Mouse (Mus musculus): ENCODE results near the gene 1300017J02Rik.
"Not testable (repeated sequence)": the region's sequence is repeated elsewhere in the genome, so short reads cannot be mapped to it uniquely, and the experiment has no call there.

The 1300017J02Rik gene

DNA sequence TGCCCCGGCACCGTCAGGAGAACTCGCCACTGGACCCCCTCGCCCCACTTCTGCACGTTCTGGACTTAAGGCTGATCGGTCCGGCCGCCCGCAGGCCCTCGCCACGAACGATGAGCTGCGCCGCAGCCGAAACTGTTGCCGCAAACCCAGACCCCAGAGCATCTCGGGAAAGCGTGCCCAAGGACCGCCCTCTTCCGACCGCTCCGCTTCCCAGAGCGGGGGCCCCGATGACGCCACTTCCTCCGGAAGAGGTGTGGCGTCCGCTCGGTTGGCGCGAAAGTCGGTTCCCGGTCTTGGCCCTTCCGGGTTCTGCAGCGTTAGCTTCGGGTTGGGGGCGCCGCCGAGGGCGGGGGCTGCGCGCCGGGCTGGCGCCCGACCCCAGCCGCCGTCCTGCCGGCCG is at the start of gene 1300017J02Rik, which contains the start of gene Topbp1:
Gene 1300017J02Rik, minus strand, starts transcription at position 156 of the 400 bp plus-strand sequence.
Gene Topbp1, plus strand, starts transcription at position 289 of the 400 bp plus-strand sequence.
- peak; percentile 100 for ATAC-seq (ENCODE audit: low TSS enrichment)

DNA sequence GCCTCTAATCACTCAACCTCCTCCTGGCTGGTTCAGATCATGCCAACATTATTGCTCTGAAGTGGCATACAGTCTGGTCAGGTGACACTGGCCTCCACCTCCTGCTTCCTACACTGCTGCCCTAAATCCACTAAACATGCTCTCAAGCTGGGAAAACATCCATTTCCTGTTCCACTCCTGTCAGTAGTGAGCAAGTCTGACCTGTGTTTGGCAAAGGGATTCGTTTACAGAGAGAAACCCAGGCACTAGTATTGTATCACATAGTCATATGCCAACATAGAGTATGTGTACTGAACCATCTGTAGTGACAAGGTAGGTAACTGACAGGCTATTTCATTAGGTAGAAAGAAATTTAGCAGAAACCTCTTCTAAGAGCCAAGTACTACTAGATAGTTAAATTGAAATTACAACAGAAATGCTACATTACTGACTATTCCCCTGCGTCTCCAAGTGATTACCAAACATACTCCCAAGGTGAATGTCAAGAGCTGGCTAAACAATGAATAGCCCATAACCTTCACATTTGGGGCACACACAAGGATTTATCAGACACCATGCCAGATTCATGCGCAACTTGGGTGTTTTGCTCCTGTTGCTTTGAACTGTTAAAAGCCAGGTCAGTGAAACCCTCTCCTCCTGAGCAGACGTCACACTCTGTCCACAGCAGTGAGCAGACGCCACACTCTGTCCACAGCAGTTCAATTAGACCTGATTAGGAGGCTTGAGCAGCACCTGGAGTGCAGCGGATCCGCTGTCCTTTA is 48.8 kb upstream of the 1300017J02Rik start:
- ATAC-seq (ENCODE audit: low TSS enrichment) = not testable (repeated sequence)

DNA sequence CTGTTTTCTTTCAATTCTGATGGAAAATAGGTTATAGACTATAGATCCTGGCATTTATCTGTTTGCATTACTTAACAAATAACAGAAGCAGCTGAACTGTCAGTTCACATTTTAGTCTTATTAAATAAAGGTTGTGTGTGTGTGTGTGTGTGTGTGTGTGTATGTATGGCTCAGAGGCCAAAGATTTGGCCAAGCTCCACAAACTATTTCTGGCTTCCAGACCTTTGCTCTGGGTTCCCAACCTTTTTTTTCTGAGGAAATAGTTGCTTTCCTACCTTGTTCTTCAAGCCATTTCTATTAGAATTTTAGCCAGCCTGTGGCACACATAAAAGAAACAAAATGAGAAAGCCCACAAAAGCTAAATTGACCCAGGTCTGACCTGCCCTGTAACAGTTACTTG is 43.9 kb upstream of the 1300017J02Rik start:
- ATAC-seq (ENCODE audit: low TSS enrichment) = no peak

DNA sequence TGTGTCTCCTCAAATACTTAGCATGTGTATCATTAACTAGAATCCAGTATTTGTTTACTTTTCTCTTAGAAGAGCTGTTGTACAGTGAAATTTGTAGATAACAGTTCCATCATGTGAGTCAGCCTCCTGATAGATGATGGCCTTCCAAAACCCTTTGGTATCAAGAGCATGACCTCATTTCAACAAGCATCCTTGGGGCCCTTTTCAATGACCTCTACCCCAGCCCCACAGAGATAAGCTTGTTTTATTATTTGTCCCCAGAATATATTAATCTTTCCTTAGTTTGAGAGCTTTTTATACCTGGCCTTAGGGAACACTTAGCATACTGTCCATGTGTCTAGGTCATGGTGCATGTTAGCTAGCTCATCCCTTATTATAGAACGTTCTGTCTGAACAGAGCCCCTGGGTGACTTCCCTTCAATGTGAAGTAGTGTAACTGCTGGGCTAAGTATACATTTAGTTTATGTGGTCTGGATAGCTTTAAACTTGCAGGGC is 43.2 kb upstream of the 1300017J02Rik start:
- no peak for ATAC-seq (ENCODE audit: low TSS enrichment)

DNA sequence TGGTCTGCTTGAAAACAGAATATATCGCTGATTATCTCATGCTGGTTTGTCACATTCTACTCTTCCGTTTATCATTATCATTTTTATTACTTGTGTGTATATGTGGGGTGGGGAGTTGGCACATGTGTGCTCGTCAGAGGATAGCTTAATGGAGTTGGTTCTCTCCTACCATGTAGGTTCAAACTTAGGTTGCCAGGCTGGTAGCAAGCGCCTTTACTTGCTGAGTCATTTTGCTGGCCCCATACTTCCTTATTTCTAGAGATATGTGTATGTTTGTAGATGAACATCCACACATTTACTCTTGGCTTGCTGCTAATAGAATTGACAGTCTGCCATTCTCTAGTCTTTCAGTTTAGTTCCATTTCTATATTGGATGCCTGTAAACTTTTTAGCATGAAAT is 42.2 kb upstream of the 1300017J02Rik start:
- no peak for ATAC-seq (ENCODE audit: low TSS enrichment)

DNA sequence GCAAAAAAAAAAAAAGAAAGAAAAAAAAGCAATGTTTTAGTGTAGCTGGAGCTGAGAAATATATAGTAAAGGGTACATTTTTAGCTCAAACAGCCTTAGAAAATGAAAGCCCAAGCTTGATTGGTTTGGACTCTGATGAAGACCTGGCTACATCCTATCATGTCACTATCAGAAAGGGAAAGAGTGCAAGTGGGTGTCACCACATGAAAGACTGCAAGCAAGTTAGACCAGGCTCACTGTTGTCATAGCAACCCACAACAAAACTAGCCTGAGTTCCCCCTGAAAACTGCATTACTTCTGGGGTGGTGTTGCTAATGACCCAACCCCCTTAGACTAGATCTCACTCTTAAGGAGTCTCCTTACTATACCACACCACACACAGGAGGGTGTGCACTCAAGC is 32.0 kb upstream of the 1300017J02Rik start:
- peak; percentile 59; the same call in 1 of the 2 replicates for ATAC-seq (ENCODE audit: low TSS enrichment)

DNA sequence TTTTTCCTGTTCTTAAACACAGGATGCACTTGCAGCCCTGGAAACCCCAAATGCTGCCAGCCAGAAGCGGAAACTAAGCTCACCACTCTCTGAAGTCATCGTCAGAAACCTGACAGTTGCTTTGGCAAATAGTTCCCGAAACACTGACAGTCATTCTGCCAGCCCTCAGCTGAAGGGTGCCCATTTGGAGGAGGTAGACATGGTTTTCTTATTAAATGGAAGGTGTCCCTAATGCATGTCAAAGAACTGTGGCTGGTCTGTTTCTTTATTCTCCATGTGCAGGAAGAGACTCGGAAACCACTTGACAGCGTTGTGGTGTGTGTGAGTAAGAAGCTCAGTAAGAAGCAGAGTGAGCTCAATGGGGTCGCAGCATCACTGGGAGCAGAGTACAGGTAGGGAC is 27.8 kb upstream of the 1300017J02Rik start:
- no peak for ATAC-seq (ENCODE audit: low TSS enrichment)

DNA sequence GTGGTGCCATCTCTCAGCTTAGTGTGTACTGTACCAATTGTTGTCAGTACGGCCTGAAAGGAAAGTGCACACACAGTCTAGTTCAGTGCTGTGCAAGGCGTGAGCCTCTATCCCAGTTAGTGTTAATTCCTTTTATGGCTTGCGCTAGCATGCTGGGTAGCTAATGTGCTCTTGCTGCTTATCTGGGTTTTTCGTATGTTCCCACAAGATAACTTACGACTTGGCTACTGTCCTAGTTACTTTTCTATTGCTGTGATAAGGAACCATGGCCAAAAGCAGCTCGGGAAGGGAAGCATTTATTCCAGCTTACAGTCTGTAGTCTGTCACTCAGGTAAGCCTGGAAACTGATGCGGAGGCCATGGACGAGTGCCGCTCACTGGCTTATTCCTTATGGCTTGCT is 21.6 kb upstream of the 1300017J02Rik start:
- no peak for ATAC-seq (ENCODE audit: low TSS enrichment)

DNA sequence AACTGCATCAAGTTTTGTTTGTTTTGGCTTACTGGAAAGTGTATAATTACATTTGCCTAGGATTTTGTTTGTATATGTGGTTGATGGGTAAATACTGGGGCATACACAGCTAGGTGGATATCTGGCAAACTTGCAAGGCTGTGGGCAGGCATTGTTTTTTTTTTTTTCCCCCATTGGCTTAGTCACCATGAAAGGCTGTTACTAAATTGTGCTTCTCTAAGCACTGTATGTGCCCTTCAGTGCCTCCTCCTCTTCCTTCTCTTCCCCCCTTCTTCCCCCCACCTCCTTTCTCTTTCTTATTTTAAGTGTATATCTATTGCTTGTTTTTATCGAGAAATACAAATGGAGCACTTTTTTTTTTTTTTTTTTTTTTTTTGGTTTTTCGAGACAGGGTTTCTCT is 19.8 kb upstream of the 1300017J02Rik start:
- no peak for ATAC-seq (ENCODE audit: low TSS enrichment)

DNA sequence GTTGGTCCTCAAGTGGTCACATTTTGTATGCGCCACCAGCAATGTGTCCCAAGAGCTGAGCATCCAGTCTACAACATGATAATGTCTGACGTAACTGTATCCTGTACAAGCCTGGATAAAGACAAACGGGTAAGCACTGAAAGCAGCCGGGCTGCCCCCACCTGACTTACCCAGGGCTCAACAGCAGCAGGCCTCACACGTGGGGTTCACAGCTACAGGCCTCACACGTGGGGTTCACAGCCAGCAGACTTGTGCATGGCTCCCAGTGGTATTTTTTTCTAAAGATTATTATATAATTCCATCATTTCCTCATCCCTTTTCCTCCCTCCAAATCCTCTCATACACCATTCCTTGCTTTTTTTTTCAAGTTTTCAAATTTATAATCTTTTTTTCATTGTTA is 5.0 kb upstream of the 1300017J02Rik start:
- ATAC-seq (ENCODE audit: low TSS enrichment) = no peak

DNA sequence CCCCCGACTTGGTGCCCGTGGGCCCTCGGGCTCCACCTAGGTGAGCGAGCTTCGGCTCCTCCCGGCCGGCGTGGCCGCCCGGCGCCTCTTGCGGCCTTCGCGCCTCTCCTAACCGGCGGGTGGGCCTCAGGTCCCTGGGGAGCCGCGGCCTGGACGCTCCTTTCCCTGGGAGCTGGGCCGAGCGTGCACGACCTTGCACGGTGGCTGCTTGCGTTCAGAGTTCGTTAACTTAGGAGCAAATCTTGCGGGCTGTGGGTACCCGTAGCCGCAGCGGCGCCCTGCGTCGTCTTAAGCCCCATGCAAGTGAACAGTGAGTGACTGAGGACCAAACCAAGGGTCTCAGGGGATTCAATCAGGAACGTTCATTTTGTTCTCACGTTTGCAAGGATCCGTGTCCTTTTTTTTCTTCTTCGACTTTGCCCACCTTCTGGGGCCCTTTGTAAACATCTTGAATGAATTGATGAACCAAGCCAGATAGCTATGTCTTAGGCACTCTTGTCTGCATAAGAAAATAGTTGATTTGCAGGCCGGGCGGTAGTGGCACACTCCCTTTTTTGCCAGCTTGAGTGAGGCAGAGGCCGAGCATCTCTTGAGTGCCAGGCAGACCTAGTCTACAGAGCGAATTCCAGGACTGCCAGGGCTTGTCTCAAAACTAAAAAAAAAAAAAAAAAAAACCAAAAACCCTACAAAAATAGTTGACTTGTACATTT is 605 bp upstream of the 1300017J02Rik start:
- peak; percentile 55 for ATAC-seq (ENCODE audit: low TSS enrichment)

DNA sequence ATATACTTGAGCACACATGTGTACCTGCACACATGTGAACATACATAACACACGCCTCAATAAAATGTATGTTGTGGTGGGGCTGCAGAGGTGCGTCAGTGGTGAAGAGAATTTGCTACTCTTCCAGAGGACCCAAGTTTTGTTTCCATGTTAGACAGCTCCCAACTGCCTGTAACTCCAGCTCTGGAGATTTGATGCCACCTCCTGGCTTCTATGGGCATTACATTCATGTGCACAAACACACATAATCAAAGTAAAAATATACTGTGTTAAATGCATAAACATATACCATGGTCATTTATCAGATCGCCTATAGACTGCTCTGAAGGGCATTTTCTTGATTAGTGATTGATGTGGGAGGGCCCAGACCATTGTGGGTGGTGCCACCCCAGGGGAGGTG is 2.2 kb downstream of the 1300017J02Rik start:
- ATAC-seq (ENCODE audit: low TSS enrichment) = 0 out of 2 replicates have a peak, but pooled peaks have one; percentile 32

DNA sequence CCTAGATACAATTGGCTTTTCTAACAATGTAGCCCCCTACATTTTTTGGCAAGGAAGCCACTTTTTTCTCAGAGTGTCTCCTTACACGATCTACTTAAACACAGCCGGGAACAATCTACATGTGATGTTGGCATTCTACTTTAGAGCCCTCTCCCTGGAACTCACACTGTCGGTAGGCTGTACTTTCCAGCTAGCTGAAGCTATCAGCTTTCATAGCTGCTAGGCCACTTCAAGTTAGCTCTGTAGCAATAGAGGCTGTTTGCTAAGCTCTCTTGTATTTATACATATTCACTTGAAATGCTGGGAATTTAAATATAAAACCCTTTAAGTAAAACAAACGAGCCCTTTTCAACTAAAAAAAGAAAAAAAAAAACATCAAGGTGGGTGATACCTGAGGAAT is 2.6 kb downstream of the 1300017J02Rik start:
- no peak for ATAC-seq (ENCODE audit: low TSS enrichment)

DNA sequence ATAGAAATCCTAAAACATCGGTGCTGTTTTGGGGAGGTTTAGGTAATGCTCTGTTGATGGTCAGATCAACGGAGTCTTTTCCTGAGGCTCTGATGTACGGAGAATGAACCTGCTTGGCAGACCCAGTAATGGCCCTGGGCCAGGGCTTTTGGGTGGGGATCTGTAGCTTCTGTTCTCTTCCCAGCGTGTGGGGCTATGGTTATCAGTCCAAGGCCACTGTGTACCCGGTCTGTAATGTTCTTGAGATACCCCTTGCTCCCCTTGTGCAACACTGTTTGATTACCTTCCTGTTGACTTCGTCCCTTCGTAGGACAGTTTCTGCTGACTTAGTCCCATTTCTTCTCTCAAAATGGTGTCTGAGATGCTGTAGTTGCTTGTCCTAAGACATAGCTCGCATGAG is 3.8 kb downstream of the 1300017J02Rik start:
- no peak for ATAC-seq (ENCODE audit: low TSS enrichment)

DNA sequence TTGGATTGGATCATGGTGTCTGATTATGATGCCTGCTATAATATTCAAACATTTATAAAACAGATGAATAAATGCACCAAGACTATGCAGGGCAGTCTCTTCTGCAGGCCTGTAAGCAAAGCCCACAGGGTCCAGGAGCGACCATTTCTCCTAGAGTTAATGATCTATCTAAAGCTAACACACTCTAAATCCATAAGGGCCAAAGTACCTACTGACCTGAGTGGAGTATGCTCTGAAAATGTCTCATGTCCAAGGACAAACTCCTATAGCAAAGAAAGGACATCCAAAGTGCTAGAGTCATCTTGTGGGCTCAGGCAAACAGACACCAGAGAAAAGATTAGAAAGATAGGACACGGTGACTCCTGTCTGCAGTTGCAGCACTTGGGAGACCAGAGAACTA is 10.4 kb downstream of the 1300017J02Rik start:
- no peak for ATAC-seq (ENCODE audit: low TSS enrichment)

DNA sequence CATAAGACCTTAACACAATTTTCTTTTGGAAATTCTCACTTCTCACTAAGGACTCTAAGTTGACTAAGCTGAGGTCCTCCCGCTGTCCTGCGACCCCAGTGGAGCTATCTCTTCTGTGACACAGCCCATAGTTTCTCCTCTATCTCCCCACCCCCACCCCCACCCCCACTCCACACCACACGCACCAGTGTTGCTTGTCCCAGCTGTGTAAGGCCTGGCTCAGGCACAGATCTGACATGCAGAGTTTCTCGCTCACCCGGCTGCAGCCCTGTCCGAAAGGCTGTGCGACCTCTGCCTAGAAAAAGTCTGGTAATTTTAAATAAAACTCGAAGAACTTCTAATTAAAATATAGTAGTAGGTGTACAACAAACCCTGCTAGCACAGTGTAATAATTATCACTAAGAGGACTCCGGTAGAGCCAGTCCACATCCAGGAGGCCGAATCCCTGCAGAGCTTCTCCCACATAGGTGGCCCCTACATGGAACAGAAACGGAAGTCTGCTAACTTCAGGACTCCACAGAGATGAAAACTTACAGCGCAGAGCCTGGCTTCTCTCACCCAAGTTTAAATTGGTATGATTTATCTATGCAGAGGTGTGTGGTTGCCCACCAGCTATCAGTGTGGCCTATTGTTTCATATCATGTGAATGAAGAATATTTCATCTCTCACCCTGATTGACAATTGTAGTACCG is 16.2 kb downstream of the 1300017J02Rik start:
- ATAC-seq (ENCODE audit: low TSS enrichment) = no peak

DNA sequence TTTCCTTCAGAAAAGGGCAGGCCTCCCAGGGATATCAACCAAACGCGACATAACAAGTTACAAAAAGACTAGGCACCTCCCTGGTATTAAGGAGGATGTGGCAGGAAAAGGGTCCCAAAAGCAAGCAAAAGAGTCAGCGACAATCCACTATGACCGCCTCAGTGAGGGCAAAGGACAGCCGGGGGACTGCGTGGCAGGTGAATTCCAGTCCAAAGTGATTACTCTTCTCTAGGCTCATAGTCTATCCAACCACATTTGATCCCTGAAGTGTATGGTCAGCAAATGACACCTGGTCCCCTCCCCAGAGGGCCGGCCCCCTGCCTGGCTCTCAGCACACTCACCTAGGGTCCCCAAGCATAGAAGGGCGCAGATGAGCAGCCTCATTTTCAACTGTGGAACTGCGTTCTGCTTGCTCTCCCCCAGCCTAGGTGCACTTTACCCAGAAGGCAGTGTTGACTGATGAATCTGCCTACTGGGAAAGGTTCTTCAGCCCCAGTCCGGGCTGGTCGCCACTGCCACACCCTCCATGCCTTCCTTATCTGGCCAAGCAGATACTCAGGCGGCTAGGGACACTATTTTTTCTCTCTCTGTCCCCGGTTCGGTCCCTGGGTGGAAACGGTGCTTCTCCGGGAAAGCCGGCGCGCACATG is 16.9 kb downstream of the 1300017J02Rik start:
- no peak for ATAC-seq (ENCODE audit: low TSS enrichment)

DNA sequence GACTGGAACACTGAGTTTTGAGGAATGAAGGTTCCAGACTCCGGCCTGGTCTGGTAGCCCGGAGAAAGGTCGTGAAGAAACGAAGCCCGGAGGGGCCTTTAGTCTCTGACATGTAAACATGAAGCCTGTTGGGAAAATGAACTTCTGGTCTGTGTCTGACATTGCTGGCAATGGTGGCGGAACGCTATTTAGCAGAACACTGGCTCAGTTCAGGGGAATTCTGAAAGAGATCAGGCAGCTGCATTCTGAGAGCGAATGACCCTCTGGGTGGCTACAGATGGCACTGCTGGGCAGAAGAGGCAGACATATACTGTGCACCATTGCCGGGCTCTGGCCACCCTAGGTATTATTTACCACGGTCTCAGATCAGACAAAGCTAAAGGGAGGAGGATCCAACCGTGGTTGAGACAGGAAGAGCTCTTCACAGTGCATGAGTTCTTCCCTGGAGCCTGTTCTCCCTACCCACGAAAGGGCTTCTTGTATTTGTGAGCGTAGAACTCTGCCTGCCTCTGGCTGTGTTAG is 17.9 kb downstream of the 1300017J02Rik start:
- no peak for ATAC-seq (ENCODE audit: low TSS enrichment)

DNA sequence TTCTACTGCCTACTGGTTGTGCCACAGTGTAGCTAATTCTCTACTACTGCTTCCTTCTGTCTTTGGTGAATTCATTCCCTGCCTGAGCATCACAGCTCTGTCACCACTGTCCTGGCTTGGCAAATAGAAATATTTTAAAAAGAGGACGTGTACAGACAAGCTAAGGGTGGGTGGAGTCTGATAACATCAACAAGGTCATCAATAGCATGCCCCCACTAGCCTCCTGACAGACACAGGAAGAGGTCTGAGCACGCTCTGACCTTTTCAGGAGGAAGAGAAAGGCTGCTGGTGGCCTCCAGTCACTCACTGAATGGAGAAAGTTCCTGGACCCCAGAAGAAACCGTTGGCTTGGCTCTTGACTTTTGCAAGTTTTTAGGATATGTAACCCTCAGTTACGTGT is 18.5 kb downstream of the 1300017J02Rik start:
- no peak for ATAC-seq (ENCODE audit: low TSS enrichment)

DNA sequence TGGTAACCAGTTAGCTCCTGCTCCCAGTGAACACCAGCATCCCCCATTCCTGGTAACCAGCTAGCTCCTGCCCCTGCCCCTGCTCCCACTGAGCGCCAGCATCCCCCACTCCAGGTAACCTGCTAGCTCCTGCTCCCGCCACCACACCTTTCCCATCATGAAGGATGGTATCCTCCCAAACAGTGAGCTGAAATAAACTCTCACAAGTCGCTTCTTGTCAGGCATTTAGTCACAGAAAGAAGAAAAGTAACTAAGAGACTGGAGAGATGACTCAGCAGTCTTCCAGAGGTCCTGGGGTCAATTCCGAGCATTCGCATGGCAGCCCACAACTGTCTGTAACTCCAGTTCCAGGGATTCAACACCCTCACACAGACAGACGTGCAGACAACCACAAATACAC is 28.0 kb downstream of the 1300017J02Rik start:
- no peak for ATAC-seq (ENCODE audit: low TSS enrichment)

DNA sequence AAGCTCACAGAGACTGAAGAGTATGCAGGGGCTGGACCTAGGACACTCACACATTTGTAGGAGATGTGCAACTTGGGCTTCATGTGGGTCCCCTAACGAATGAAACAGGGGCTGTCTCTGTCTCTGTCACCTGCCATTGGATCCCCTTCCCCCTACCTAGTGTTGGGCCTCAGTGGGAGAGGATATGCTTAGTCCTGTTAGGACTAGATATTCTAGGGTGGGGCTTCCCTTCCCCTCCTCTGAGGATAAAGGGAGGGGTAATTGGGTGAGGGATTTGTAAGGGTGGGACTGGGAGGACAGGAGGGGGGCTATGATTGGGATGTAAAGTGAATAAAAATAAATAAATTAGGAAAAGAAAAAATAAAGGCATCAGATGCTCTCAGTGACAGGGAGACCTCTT is 29.2 kb downstream of the 1300017J02Rik start:
- no peak for ATAC-seq (ENCODE audit: low TSS enrichment)

DNA sequence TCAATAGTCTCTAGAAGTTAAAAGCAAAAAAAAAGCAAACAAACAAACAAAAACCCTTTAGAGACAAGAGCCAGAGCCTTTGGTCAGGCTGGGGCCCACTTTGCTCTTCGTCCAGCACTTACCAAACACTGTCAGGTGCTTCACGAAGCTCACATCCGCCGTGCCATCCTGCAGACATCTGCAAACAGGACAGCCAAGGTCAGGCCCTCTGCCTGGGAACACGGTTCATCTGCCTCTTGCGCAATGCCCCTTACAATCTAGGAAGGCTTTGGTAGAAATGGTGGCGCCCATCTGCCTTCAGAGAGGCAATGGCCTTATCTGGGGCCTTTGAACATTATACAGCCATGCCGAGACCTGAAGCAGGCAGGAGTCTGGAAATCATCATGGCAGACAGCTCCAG is 30.1 kb downstream of the 1300017J02Rik start:
- no peak for ATAC-seq (ENCODE audit: low TSS enrichment)
